Comparison of ENCODE assay signal across 14 mouse cellular contexts in genomic region chr16:71224469-71224868, GRCm38 (mm10).
"Had no signal": no experiment of that assay in that cellular context is flagged by ENCODE, and none has a peak within 500 bp of the region (broad histone marks: within the 10 kb centered on the region; RNA-seq: fewer than 3 reads in every experiment).

No protein-coding gene starts in this region.

- DNase-seq: kidney, adult 8-10 months; kidney, postnatal 25 days; lung, embryonic 14.5 days; lung, postnatal 10 days; lung, postnatal 4 days; thymus, adult 2 months; thymus, postnatal 25 days had no signal

- H3K4me2 ChIP-seq: limb, embryonic 15.5 days; liver, embryonic 12.5 days; lung, embryonic 14.5 days; neural tube, embryonic 15.5 days; stomach, embryonic 15.5 days had no signal

- H3K36me3 ChIP-seq: limb, embryonic 15.5 days; liver, embryonic 12.5 days; midbrain, embryonic 10.5 days; neural tube, embryonic 15.5 days; stomach, embryonic 15.5 days had no signal

- H3K27me3 ChIP-seq: limb, embryonic 15.5 days; liver, embryonic 12.5 days; neural tube, embryonic 15.5 days; stomach, embryonic 15.5 days had no signal

- H3K9me3 ChIP-seq: limb, embryonic 15.5 days; liver, embryonic 12.5 days; midbrain, embryonic 10.5 days; neural tube, embryonic 15.5 days; stomach, embryonic 15.5 days had no signal

- H3K9ac ChIP-seq: limb, embryonic 15.5 days; liver, embryonic 12.5 days; lung, embryonic 14.5 days; neural tube, embryonic 15.5 days; stomach, embryonic 15.5 days had no signal

- H3K4me1 ChIP-seq: limb, embryonic 15.5 days; liver, embryonic 12.5 days; midbrain, embryonic 10.5 days; neural tube, embryonic 15.5 days; stomach, embryonic 15.5 days had no signal

- ATAC-seq: liver, embryonic 12.5 days had no signal

- H3K27ac ChIP-seq: left cerebral cortex, adult 2 months; limb, embryonic 15.5 days; liver, embryonic 12.5 days; midbrain, embryonic 10.5 days; neural tube, embryonic 15.5 days; stomach, embryonic 15.5 days had no signal

- H3K4me3 ChIP-seq: left cerebral cortex, adult 2 months; limb, embryonic 15.5 days; liver, embryonic 12.5 days; midbrain, embryonic 10.5 days; myocyte; neural tube, embryonic 15.5 days; stomach, embryonic 15.5 days had no signal
